Mouse (Mus musculus) testis, adult 2 months (tissue): ENCODE data around the gene Zfp11.
"Not testable (repeated sequence)": the region's sequence is repeated elsewhere in the genome, so short reads cannot be mapped to it uniquely, and the experiment has no call there.

ENCODE experiments used
- CTCF ChIP-seq: fragments of 200-500 bp; IDR thresholded peaks from 2 replicates; pipeline ENCODE4 v1.5.1; 2012; ENCODE audit warnings: low read depth, mild to moderate bottlenecking, inconsistent platforms, low read length, moderate library complexity; ENCODE audit not compliant: control insufficient read depth, insufficient read depth, insufficient replicate concordance
- POLR2A ChIP-seq: fragments of 200-500 bp; IDR thresholded peaks from 2 replicates; pipeline ENCODE4 v1.6.1; 2012; ENCODE audit warnings: low read depth, mild to moderate bottlenecking, inconsistent platforms, low read length, moderate library complexity; ENCODE audit not compliant: control insufficient read depth

- not testable (repeated sequence) for TF ChIP-seq CTCF, POLR2A
These were observed 43.3 kb downstream of the Zfp11 start for GRCm38 (mm10) chr5:129626586-129626985.
